Mouse (Mus musculus): ENCODE results near the gene Ago1. TPM values are rescaled to one million over a fixed set of nuclear protein-coding genes. Genes with fewer than 3 reads are reported as not detected.

The Ago1 gene
- polyA plus RNA-seq, 1 experiment from 2014 or later: 13.3 TPM

GRCm38 (mm10) chr4:126466251-126466750 lies 2.1 kb downstream of the Ago1 start:
- H3K4me3 ChIP-seq (ENCODE audit: low read depth, low read length): no peak overlapping the region
- H3K9me3 ChIP-seq (ENCODE audit: control insufficient read depth, low read depth, low read length): no peaks in the 10 kb centered on the region
- H3K9ac ChIP-seq (replicated peaks; ENCODE audit: low read depth, low read length): no peak overlapping the region

GRCm38 (mm10) chr4:126465843-126466242 lies 2.5 kb downstream of the Ago1 start:
- Histone ChIP-seq H3K9ac (replicated peaks; ENCODE audit: low read depth, low read length) (no peak overlapping the region), H3K4me1 (ENCODE audit: control insufficient read depth, insufficient read depth, low read length) (peaks cover 34% of the 10 kb centered on the region), H3K27ac (ENCODE audit: low read length) (peak overlapping the region; percentile 34), H3K9me3 (ENCODE audit: control insufficient read depth, low read depth, low read length) (no peaks in the 10 kb centered on the region), H3K27me3 (ENCODE audit: control insufficient read depth, insufficient read depth, low read length) (no peaks in the 10 kb centered on the region), H3K4me2 (replicated peaks; ENCODE audit: low read depth, low read length) (peak overlapping the region; percentile 37), H3K36me3 (ENCODE audit: control insufficient read depth, insufficient read depth, low read length) (no peaks in the 10 kb centered on the region), H3K4me3 (ENCODE audit: low read depth, low read length) (no peak overlapping the region)
- 12% methylated on average over 8 of the region's 8 CpGs for WGBS
- ATAC-seq (ENCODE audit: insufficient number of reproducible peaks, insufficient read depth, low FRiP score, low read depth): peak; percentile 26; the same call in 1 of the 2 replicates

More at GRCm38 (mm10) chr4:126466251-126466750, 2.1 kb downstream of the Ago1 start:
- H3K36me3 ChIP-seq (ENCODE audit: control insufficient read depth, insufficient read depth, low read length): no peaks in the 10 kb centered on the region
- H3K27me3 ChIP-seq (ENCODE audit: control insufficient read depth, insufficient read depth, low read length): no peaks in the 10 kb centered on the region
- H3K4me2 ChIP-seq (replicated peaks; ENCODE audit: low read depth, low read length): peak overlapping the region; percentile 37
- peaks cover 34% of the 10 kb centered on the region for H3K4me1 ChIP-seq (ENCODE audit: control insufficient read depth, insufficient read depth, low read length)
- H3K27ac ChIP-seq (ENCODE audit: low read length): peak overlapping the region; percentile 34
- WGBS: 29% methylated on average over 8 of the region's 8 CpGs
- ATAC-seq (ENCODE audit: insufficient number of reproducible peaks, insufficient read depth, low FRiP score, low read depth): no peak

- H3K36me3 ChIP-seq (ENCODE audit: control insufficient read depth, insufficient read depth, low read length): no peaks in the 10 kb centered on the region; the same call in 1 of the 2 replicates
- H3K9me3 ChIP-seq (ENCODE audit: control insufficient read depth, low read depth, low read length): no peaks in the 10 kb centered on the region
- H3K4me3 ChIP-seq (ENCODE audit: low read depth, low read length): no peak overlapping the region
- H3K4me2 ChIP-seq (replicated peaks; ENCODE audit: low read depth, low read length): 0 out of 2 replicates have a peak overlapping the region, but pooled peaks have one; percentile 3
- no peak overlapping the region for H3K27ac ChIP-seq (ENCODE audit: low read length)
- H3K4me1 ChIP-seq (ENCODE audit: control insufficient read depth, insufficient read depth, low read length): peaks cover 34% of the 10 kb centered on the region
- no peak for ATAC-seq (ENCODE audit: insufficient number of reproducible peaks, insufficient read depth, low FRiP score, low read depth)
- WGBS: 22% methylated on average over 2 of the region's 2 CpGs
- no peaks in the 10 kb centered on the region for H3K27me3 ChIP-seq (ENCODE audit: control insufficient read depth, insufficient read depth, low read length)
- no peak overlapping the region for H3K9ac ChIP-seq (replicated peaks; ENCODE audit: low read depth, low read length)
Observed at GRCm38 (mm10) chr4:126464892-126465235, 3.5 kb downstream of the Ago1 start.

GRCm38 (mm10) chr4:126464189-126464891 lies 4.0 kb downstream of the Ago1 start:
- H3K4me2 ChIP-seq (replicated peaks; ENCODE audit: low read depth, low read length): no peak overlapping the region
- H3K4me3 ChIP-seq (ENCODE audit: low read depth, low read length): no peak overlapping the region
- no peaks in the 10 kb centered on the region for H3K9me3 ChIP-seq (ENCODE audit: control insufficient read depth, low read depth, low read length)
- peaks cover 34% of the 10 kb centered on the region for H3K4me1 ChIP-seq (ENCODE audit: control insufficient read depth, insufficient read depth, low read length)
- WGBS: 32% methylated on average over 4 of the region's 4 CpGs
- no peak overlapping the region for H3K9ac ChIP-seq (replicated peaks; ENCODE audit: low read depth, low read length)
- no peak overlapping the region for H3K27ac ChIP-seq (ENCODE audit: low read length)
- no peaks in the 10 kb centered on the region for H3K27me3 ChIP-seq (ENCODE audit: control insufficient read depth, insufficient read depth, low read length)
- no peak for ATAC-seq (ENCODE audit: insufficient number of reproducible peaks, insufficient read depth, low FRiP score, low read depth)
- no peaks in the 10 kb centered on the region; the same call in 1 of the 2 replicates for H3K36me3 ChIP-seq (ENCODE audit: control insufficient read depth, insufficient read depth, low read length)

- H3K4me2 ChIP-seq (replicated peaks; ENCODE audit: low read depth, low read length): no peak overlapping the region
- H3K36me3 ChIP-seq (ENCODE audit: control insufficient read depth, insufficient read depth, low read length): peaks cover 54% of the 10 kb centered on the region
- H3K9ac ChIP-seq (replicated peaks; ENCODE audit: low read depth, low read length): no peak overlapping the region
- no peaks in the 10 kb centered on the region for H3K4me1 ChIP-seq (ENCODE audit: control insufficient read depth, insufficient read depth, low read length)
- H3K9me3 ChIP-seq (ENCODE audit: control insufficient read depth, low read depth, low read length): no peaks in the 10 kb centered on the region
- no peak overlapping the region for H3K27ac ChIP-seq (ENCODE audit: low read length)
- H3K4me3 ChIP-seq (ENCODE audit: low read depth, low read length): no peak overlapping the region
- no peaks in the 10 kb centered on the region for H3K27me3 ChIP-seq (ENCODE audit: control insufficient read depth, insufficient read depth, low read length)
- 84% methylated on average over 7 of the region's 7 CpGs for WGBS
- no peak for ATAC-seq (ENCODE audit: insufficient number of reproducible peaks, insufficient read depth, low FRiP score, low read depth)
Observed at GRCm38 (mm10) chr4:126455441-126455840, 12.9 kb downstream of the Ago1 start.

GRCm38 (mm10) chr4:126454547-126455254 lies 13.7 kb downstream of the Ago1 start:
- no peak for ATAC-seq (ENCODE audit: insufficient number of reproducible peaks, insufficient read depth, low FRiP score, low read depth)
- no peaks in the 10 kb centered on the region for H3K9me3 ChIP-seq (ENCODE audit: control insufficient read depth, low read depth, low read length)
- no peaks in the 10 kb centered on the region for H3K4me1 ChIP-seq (ENCODE audit: control insufficient read depth, insufficient read depth, low read length)
- H3K27ac ChIP-seq (ENCODE audit: low read length): no peak overlapping the region
- WGBS: 84% methylated on average over 5 of the region's 5 CpGs
- no peak overlapping the region for H3K4me3 ChIP-seq (ENCODE audit: low read depth, low read length)
- peaks cover 54% of the 10 kb centered on the region for H3K36me3 ChIP-seq (ENCODE audit: control insufficient read depth, insufficient read depth, low read length)
- H3K4me2 ChIP-seq (replicated peaks; ENCODE audit: low read depth, low read length): no peak overlapping the region
- H3K9ac ChIP-seq (replicated peaks; ENCODE audit: low read depth, low read length): no peak overlapping the region
- no peaks in the 10 kb centered on the region for H3K27me3 ChIP-seq (ENCODE audit: control insufficient read depth, insufficient read depth, low read length)

- Histone ChIP-seq H3K27ac (ENCODE audit: low read length) (no peak overlapping the region), H3K4me2 (replicated peaks; ENCODE audit: low read depth, low read length) (no peak overlapping the region), H3K36me3 (ENCODE audit: control insufficient read depth, insufficient read depth, low read length) (peaks cover 49% of the 10 kb centered on the region), H3K4me3 (ENCODE audit: low read depth, low read length) (no peak overlapping the region), H3K4me1 (ENCODE audit: control insufficient read depth, insufficient read depth, low read length) (no peaks in the 10 kb centered on the region), H3K27me3 (ENCODE audit: control insufficient read depth, insufficient read depth, low read length) (no peaks in the 10 kb centered on the region), H3K9ac (replicated peaks; ENCODE audit: low read depth, low read length) (no peak overlapping the region), H3K9me3 (ENCODE audit: control insufficient read depth, low read depth, low read length) (no peaks in the 10 kb centered on the region)
- 89% methylated on average over 1 of the region's 1 CpGs for WGBS
- ATAC-seq (ENCODE audit: insufficient number of reproducible peaks, insufficient read depth, low FRiP score, low read depth): no peak
Observed at GRCm38 (mm10) chr4:126450268-126450667, 18.1 kb downstream of the Ago1 start.

GRCm38 (mm10) chr4:126447126-126447525 lies 21.3 kb downstream of the Ago1 start:
- 84% methylated on average over 7 of the region's 7 CpGs for WGBS
- peaks cover 38% of the 10 kb centered on the region for H3K36me3 ChIP-seq (ENCODE audit: control insufficient read depth, insufficient read depth, low read length)

More at GRCm38 (mm10) chr4:126447126-126447525, 21.3 kb downstream of the Ago1 start:
- Histone ChIP-seq H3K9me3 (ENCODE audit: control insufficient read depth, low read depth, low read length) (no peaks in the 10 kb centered on the region), H3K27ac (ENCODE audit: low read length) (no peak overlapping the region), H3K4me2 (replicated peaks; ENCODE audit: low read depth, low read length) (no peak overlapping the region), H3K27me3 (ENCODE audit: control insufficient read depth, insufficient read depth, low read length) (no peaks in the 10 kb centered on the region), H3K4me1 (ENCODE audit: control insufficient read depth, insufficient read depth, low read length) (no peaks in the 10 kb centered on the region), H3K4me3 (ENCODE audit: low read depth, low read length) (no peak overlapping the region), H3K9ac (replicated peaks; ENCODE audit: low read depth, low read length) (no peak overlapping the region)
- no peak for ATAC-seq (ENCODE audit: insufficient number of reproducible peaks, insufficient read depth, low FRiP score, low read depth)

Measured in stomach, embryonic 14.5 days (tissue).